Mouse (Mus musculus) hindbrain, embryonic 16.5 days (tissue): ENCODE measurements around the gene Klk5. TPM values are rescaled to one million over a fixed set of nuclear protein-coding genes. Genes with fewer than 3 reads are reported as not detected.

Source experiments
- ATAC-seq: fragments of 200-750 bp; cut with Nextera tagmentation; 2 replicates; pipeline ENCODE4 v1.8.0; 2017; ENCODE audit warnings: moderate TSS enrichment, moderate library complexity
- H3K27ac ChIP-seq: fragments of 300-500 bp; sonication (generic); 2 replicates; pipeline ENCODE4 v1.5.1; 2014; ENCODE audit warnings: low read depth, mild to moderate bottlenecking, control low read depth, low read length, moderate library complexity
- H3K27me3 ChIP-seq: fragments of 300-500 bp; sonication (generic); replicated peaks from 2 replicates; pipeline ENCODE4 v1.6.1; 2014; ENCODE audit warnings: low read length; ENCODE audit not compliant: control insufficient read depth, insufficient read depth
- H3K36me3 ChIP-seq: fragments of 300-500 bp; sonication (generic); 2 replicates; pipeline ENCODE4 v1.6.1; 2014; ENCODE audit warnings: mild to moderate bottlenecking, low read length, moderate library complexity, mixed read lengths; ENCODE audit not compliant: control insufficient read depth, insufficient read depth
- H3K4me1 ChIP-seq: fragments of 300-500 bp; sonication (generic); 2 replicates; pipeline ENCODE4 v1.6.1; 2014; ENCODE audit warnings: low read depth, low read length; ENCODE audit not compliant: control insufficient read depth, insufficient read depth
- H3K4me2 ChIP-seq: fragments of 300-500 bp; sonication (generic); 2 replicates; pipeline ENCODE4 v1.6.1; 2014; ENCODE audit warnings: mild to moderate bottlenecking, low read length, control low read depth, moderate library complexity
- H3K4me3 ChIP-seq: fragments of 300-500 bp; sonication (generic); 2 replicates; pipeline ENCODE4 v1.5.1; 2014; ENCODE audit warnings: mild to moderate bottlenecking, low read length, control low read depth, moderate library complexity
- H3K9ac ChIP-seq: fragments of 300-500 bp; sonication (generic); 2 replicates; pipeline ENCODE4 v1.6.1; 2014; ENCODE audit warnings: low read depth, mild to moderate bottlenecking, control low read depth, low read length, moderate library complexity
- H3K9me3 ChIP-seq: fragments of 300-500 bp; sonication (generic); 2 replicates; pipeline ENCODE4 v1.6.1; 2014; ENCODE audit warnings: mild to moderate bottlenecking, low read length, moderate library complexity; ENCODE audit not compliant: control insufficient read depth
- WGBS: fragments of 180-500 bp; shearing (Covaris S2); extraction: QIAGEN DNeasy Blood & Tissue Kit; methylation state at CpG from one replicate; pipeline ENCODE4 v1.1.7; 2014; 5-methylcytosine and 5-hydroxymethylcytosine counted together
- polyA plus RNA-seq: library from polyadenylated mRNA; unstranded; fragments of >200 nt; fragmentation: Nextera tagmentation; extraction: Ambion mirVana; gene quantifications from 2 replicates; pipeline ENCODE4 v1.2.1, GENCODE M21; 2015

The Klk5 gene
- polyA plus RNA-seq, 1 experiment from 2014 or later: not detected

GRCm38 (mm10) chr7:43824199-43824598, 17.6 kb upstream of the Klk5 start, which contains the start of gene Klk6:
Klk6 (plus strand) TSS chr7:43824499.
- 71% methylated on average over 10 of the region's 10 CpGs for WGBS
- no peak for ATAC-seq

GRCm38 (mm10) chr7:43826056-43826455, 15.7 kb upstream of the Klk5 start:
- no peaks in the 10 kb centered on the region for H3K9me3 ChIP-seq
- no peaks in the 10 kb centered on the region for H3K27me3 ChIP-seq
- no peak overlapping the region for H3K4me2 ChIP-seq
- H3K9ac ChIP-seq: no peak overlapping the region
- H3K4me1 ChIP-seq: no peaks in the 10 kb centered on the region
- no peaks in the 10 kb centered on the region for H3K36me3 ChIP-seq
- H3K27ac ChIP-seq: no peak overlapping the region
- H3K4me3 ChIP-seq: no peak overlapping the region
- ATAC-seq: no peak
- 83% methylated on average over 5 of the region's 5 CpGs for WGBS

More at GRCm38 (mm10) chr7:43824199-43824598, 17.6 kb upstream of the Klk5 start, which contains the start of gene Klk6:
- no peak within 1 kb of the TSS for H3K27ac ChIP-seq
- no peaks in the 10 kb centered on the region for H3K27me3 ChIP-seq
- no peak within 1 kb of the TSS for H3K4me3 ChIP-seq
- H3K9me3 ChIP-seq: no peaks in the 10 kb centered on the region
- no peaks in the 10 kb centered on the region for H3K36me3 ChIP-seq
- H3K4me1 ChIP-seq: no peaks in the 10 kb centered on the region
- H3K9ac ChIP-seq: no peak within 1 kb of the TSS
- no peak within 1 kb of the TSS for H3K4me2 ChIP-seq

- Histone ChIP-seq H3K4me1 (no peaks in the 10 kb centered on the region), H3K4me3 (no peak overlapping the region), H3K9ac (no peak overlapping the region), H3K36me3 (no peaks in the 10 kb centered on the region), H3K27ac (no peak overlapping the region), H3K27me3 (no peaks in the 10 kb centered on the region), H3K4me2 (no peak overlapping the region), H3K9me3 (no peaks in the 10 kb centered on the region)
- 83% methylated on average over 4 of the region's 4 CpGs for WGBS
- no peak for ATAC-seq
Measured at GRCm38 (mm10) chr7:43827706-43828105, 14.1 kb upstream of the Klk5 start.

- Histone ChIP-seq H3K9me3 (no peaks in the 10 kb centered on the region), H3K27ac (no peak overlapping the region), H3K27me3 (no peaks in the 10 kb centered on the region), H3K9ac (no peak overlapping the region), H3K4me3 (no peak overlapping the region), H3K4me1 (no peaks in the 10 kb centered on the region), H3K36me3 (no peaks in the 10 kb centered on the region), H3K4me2 (no peak overlapping the region)
- ATAC-seq: no peak
- 93% methylated on average over 8 of the region's 8 CpGs for WGBS
Measured at GRCm38 (mm10) chr7:43829006-43829405, 12.8 kb upstream of the Klk5 start.

GRCm38 (mm10) chr7:43843801-43844200, 2.0 kb downstream of the Klk5 start:
- Histone ChIP-seq H3K4me3 (no peak overlapping the region), H3K9ac (no peak overlapping the region), H3K27ac (no peak overlapping the region), H3K4me1 (no peaks in the 10 kb centered on the region), H3K27me3 (no peaks in the 10 kb centered on the region), H3K4me2 (no peak overlapping the region), H3K36me3 (no peaks in the 10 kb centered on the region), H3K9me3 (no peaks in the 10 kb centered on the region)
- WGBS: 85% methylated on average over 4 of the region's 4 CpGs
- no peak for ATAC-seq

GRCm38 (mm10) chr7:43851616-43852015, 9.8 kb downstream of the Klk5 start:
- H3K4me2 ChIP-seq: no peak overlapping the region
- no peak overlapping the region for H3K27ac ChIP-seq
- no peaks in the 10 kb centered on the region for H3K36me3 ChIP-seq
- 88% methylated on average over 6 of the region's 6 CpGs for WGBS
- H3K9ac ChIP-seq: no peak overlapping the region
- no peak for ATAC-seq
- no peaks in the 10 kb centered on the region for H3K27me3 ChIP-seq
- H3K4me1 ChIP-seq: no peaks in the 10 kb centered on the region
- no peaks in the 10 kb centered on the region; the same call in 1 of the 2 replicates for H3K9me3 ChIP-seq
- H3K4me3 ChIP-seq: no peak overlapping the region

- H3K9me3 ChIP-seq: no peaks in the 10 kb centered on the region; the same call in 1 of the 2 replicates
- no peaks in the 10 kb centered on the region for H3K27me3 ChIP-seq
- H3K9ac ChIP-seq: no peak overlapping the region
- no peak overlapping the region for H3K4me2 ChIP-seq
- H3K4me3 ChIP-seq: no peak overlapping the region
- no peaks in the 10 kb centered on the region for H3K4me1 ChIP-seq
- H3K27ac ChIP-seq: no peak overlapping the region
- WGBS: 89% methylated on average over 9 of the region's 9 CpGs
- no peaks in the 10 kb centered on the region for H3K36me3 ChIP-seq
- ATAC-seq: no peak
Measured at GRCm38 (mm10) chr7:43854642-43855380, 13.0 kb downstream of the Klk5 start.

GRCm38 (mm10) chr7:43855709-43856108, 13.9 kb downstream of the Klk5 start:
- no peaks in the 10 kb centered on the region for H3K4me1 ChIP-seq
- H3K27ac ChIP-seq: no peak overlapping the region
- WGBS: 86% methylated on average over 3 of the region's 3 CpGs
- H3K4me2 ChIP-seq: no peak overlapping the region
- H3K27me3 ChIP-seq: no peaks in the 10 kb centered on the region
- H3K9me3 ChIP-seq: no peaks in the 10 kb centered on the region; the same call in 1 of the 2 replicates
- no peak for ATAC-seq
- H3K9ac ChIP-seq: no peak overlapping the region
- no peaks in the 10 kb centered on the region for H3K36me3 ChIP-seq
- no peak overlapping the region for H3K4me3 ChIP-seq

- 87% methylated on average over 7 of the region's 7 CpGs for WGBS
- H3K9ac ChIP-seq: no peak overlapping the region
- no peak for ATAC-seq
Measured at GRCm38 (mm10) chr7:43856307-43856706, 14.5 kb downstream of the Klk5 start.

More at GRCm38 (mm10) chr7:43856307-43856706, 14.5 kb downstream of the Klk5 start:
- no peak overlapping the region for H3K27ac ChIP-seq
- no peaks in the 10 kb centered on the region for H3K27me3 ChIP-seq
- no peak overlapping the region for H3K4me2 ChIP-seq
- H3K4me3 ChIP-seq: no peak overlapping the region
- no peaks in the 10 kb centered on the region for H3K4me1 ChIP-seq
- no peaks in the 10 kb centered on the region; the same call in 1 of the 2 replicates for H3K9me3 ChIP-seq
- H3K36me3 ChIP-seq: no peaks in the 10 kb centered on the region
